Mouse (Mus musculus): ENCODE measurements around the gene Sema7a. TPM values are rescaled to one million over a fixed set of nuclear protein-coding genes. Genes with fewer than 3 reads are reported as not detected.

Sema7a gene
- polyA plus RNA-seq (2015; fragmentation: Nextera tagmentation; extraction: Ambion mirVana) = 1.6 and 1.9 TPM in 2 replicates

DNA sequence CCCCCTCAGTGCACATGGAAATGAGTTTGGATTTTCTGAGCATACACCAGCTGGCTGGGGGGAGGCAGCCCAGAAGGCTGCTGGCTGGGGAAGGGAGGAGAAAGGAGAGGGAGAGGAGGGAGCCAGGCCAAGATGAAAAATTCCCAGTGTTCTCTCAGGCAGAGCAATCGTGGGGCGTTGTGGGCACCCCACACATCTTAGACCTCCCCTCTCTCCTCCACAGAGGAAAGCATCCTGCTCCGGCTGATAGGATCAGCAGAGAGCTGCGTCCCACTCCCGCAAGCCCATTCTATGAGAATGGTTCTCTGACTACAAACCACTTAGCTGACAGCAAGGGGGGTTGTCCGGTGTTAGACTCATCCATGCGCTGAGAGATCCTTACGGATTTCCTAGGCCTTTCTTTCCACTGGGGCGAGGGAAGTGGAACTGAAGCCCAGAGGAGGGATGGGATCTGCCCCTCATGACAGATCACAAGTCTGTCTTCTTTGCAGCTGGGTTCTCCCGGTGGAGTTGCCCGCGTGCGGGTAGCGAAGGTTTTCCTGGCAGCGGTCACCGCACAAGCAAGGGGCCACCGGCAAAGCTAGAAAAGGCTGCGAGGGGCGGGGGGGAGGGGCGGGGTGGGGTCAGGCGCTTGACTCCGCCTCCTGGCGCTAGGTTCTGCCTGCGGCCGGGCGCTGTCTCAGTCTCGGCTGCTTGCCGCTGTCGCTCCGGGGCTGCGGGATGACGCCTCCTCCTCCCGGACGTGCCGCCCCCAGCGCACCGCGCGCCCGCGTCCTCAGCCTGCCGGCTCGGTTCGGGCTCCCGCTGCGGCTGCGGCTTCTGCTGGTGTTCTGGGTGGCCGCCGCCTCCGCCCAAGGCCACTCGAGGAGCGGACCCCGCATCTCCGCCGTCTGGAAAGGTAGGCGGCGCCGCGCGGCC, at the start of gene Sema7a:
Sema7a (plus strand) TSS at position 682 of the 918 bp plus-strand sequence.
- peak; percentile 86 for ATAC-seq
- Histone ChIP-seq H3K4me3 (ENCODE audit: low read depth, low read length) (peak within 1 kb of the TSS; percentile 78), H3K4me1 (ENCODE audit: control insufficient read depth, insufficient read depth, low read length) (peaks cover 18% of the 10 kb centered on the region), H3K9ac (ENCODE audit: low read depth, low read length) (peak within 1 kb of the TSS; percentile 90), H3K9me3 (replicated peaks; ENCODE audit: control insufficient read depth, low read length, poor library complexity, severe bottlenecking) (no peaks in the 10 kb centered on the region), H3K27ac (ENCODE audit: low read length) (peak within 1 kb of the TSS; percentile 91), H3K27me3 (ENCODE audit: control insufficient read depth, insufficient read depth, low read depth, low read length) (no peaks in the 10 kb centered on the region), H3K4me2 (ENCODE audit: low read length) (peak within 1 kb of the TSS; percentile 85), H3K36me3 (ENCODE audit: control insufficient read depth, insufficient read depth, low read length) (no peaks in the 10 kb centered on the region)
- WGBS = under 1% methylated on average over 41 of the region's 60 CpGs

GRCm38 (mm10) chr9:57900478-57900877, 39.4 kb upstream of the Sema7a start:
- Histone ChIP-seq H3K4me2 (ENCODE audit: low read length) (no peak overlapping the region), H3K9ac (ENCODE audit: low read depth, low read length) (no peak overlapping the region), H3K9me3 (replicated peaks; ENCODE audit: control insufficient read depth, low read length, poor library complexity, severe bottlenecking) (no peaks in the 10 kb centered on the region), H3K4me3 (ENCODE audit: low read depth, low read length) (no peak overlapping the region), H3K4me1 (ENCODE audit: control insufficient read depth, insufficient read depth, low read length) (peaks cover 14% of the 10 kb centered on the region), H3K27ac (ENCODE audit: low read length) (peak overlapping the region; percentile 65; the same call in 1 of the 2 replicates), H3K36me3 (ENCODE audit: control insufficient read depth, insufficient read depth, low read length) (no peaks in the 10 kb centered on the region), H3K27me3 (ENCODE audit: control insufficient read depth, insufficient read depth, low read depth, low read length) (no peaks in the 10 kb centered on the region)
- no peak for ATAC-seq
- 49% methylated on average over 10 of the region's 10 CpGs for WGBS

DNA sequence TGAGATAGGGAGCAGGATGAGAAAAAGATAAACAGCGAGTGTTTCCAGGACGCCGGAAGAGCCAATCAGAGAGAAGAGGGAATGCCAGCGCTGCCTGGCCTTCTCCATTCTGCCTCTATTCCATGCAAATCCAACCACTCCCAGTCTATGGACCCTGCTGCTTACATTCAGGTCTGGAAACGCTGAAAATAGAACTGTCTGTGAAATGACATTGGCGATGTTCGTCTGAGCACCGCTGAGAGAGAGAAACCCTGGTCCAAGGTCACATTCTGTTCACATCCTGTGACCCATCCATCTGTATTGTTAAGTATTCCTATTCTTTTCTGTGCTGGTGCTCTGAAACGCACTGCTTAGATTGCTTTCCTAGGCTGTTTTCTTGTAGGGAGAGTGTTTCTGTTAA, 38.7 kb upstream of the Sema7a start:
- no peaks in the 10 kb centered on the region for H3K36me3 ChIP-seq (ENCODE audit: control insufficient read depth, insufficient read depth, low read length)
- peak; percentile 39; the same call in 1 of the 2 replicates for ATAC-seq
- H3K27me3 ChIP-seq (ENCODE audit: control insufficient read depth, insufficient read depth, low read depth, low read length) = no peaks in the 10 kb centered on the region
- H3K4me1 ChIP-seq (ENCODE audit: control insufficient read depth, insufficient read depth, low read length) = peaks cover 14% of the 10 kb centered on the region
- no peaks in the 10 kb centered on the region for H3K9me3 ChIP-seq (replicated peaks; ENCODE audit: control insufficient read depth, low read length, poor library complexity, severe bottlenecking)
- 18% methylated on average over 9 of the region's 9 CpGs for WGBS
- H3K4me3 ChIP-seq (ENCODE audit: low read depth, low read length) = no peak overlapping the region
- H3K9ac ChIP-seq (ENCODE audit: low read depth, low read length) = no peak overlapping the region; the same call in 1 of the 2 replicates
- peak overlapping the region; percentile 28 for H3K4me2 ChIP-seq (ENCODE audit: low read length)
- peak overlapping the region; percentile 65 for H3K27ac ChIP-seq (ENCODE audit: low read length)

GRCm38 (mm10) chr9:57901601-57902000, 38.3 kb upstream of the Sema7a start:
- no peaks in the 10 kb centered on the region for H3K9me3 ChIP-seq (replicated peaks; ENCODE audit: control insufficient read depth, low read length, poor library complexity, severe bottlenecking)
- no peak overlapping the region; the same call in 1 of the 2 replicates for H3K4me2 ChIP-seq (ENCODE audit: low read length)
- WGBS = 15% methylated on average over 3 of the region's 3 CpGs
- peaks cover 14% of the 10 kb centered on the region for H3K4me1 ChIP-seq (ENCODE audit: control insufficient read depth, insufficient read depth, low read length)
- ATAC-seq = peak; percentile 32; the same call in 1 of the 2 replicates
- H3K36me3 ChIP-seq (ENCODE audit: control insufficient read depth, insufficient read depth, low read length) = no peaks in the 10 kb centered on the region
- no peak overlapping the region for H3K4me3 ChIP-seq (ENCODE audit: low read depth, low read length)
- H3K9ac ChIP-seq (ENCODE audit: low read depth, low read length) = no peak overlapping the region; the same call in 1 of the 2 replicates
- H3K27me3 ChIP-seq (ENCODE audit: control insufficient read depth, insufficient read depth, low read depth, low read length) = no peaks in the 10 kb centered on the region
- peak overlapping the region; percentile 65 for H3K27ac ChIP-seq (ENCODE audit: low read length)

DNA sequence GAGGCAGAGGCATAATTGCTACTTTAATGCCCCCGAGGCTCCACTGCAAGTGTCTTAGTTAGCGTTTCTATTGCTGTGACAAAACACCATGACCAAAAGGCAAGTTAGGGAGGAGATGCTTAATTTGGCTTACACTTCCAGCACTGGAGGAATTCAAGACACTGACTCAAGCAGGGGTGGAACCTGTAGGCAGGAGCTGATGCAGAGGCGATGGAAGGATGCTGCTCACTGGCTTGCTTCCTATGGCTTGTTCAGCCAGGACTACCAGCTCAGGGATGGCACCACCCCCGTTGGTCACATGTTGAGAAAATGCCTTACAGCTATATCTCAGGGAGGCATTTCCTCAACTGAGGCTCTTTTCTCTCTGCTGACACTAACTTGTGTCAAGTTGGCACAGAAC, 37.8 kb upstream of the Sema7a start:
- Histone ChIP-seq H3K36me3 (ENCODE audit: control insufficient read depth, insufficient read depth, low read length) (no peaks in the 10 kb centered on the region), H3K4me1 (ENCODE audit: control insufficient read depth, insufficient read depth, low read length) (peaks cover 14% of the 10 kb centered on the region), H3K27ac (ENCODE audit: low read length) (peak overlapping the region; percentile 65), H3K27me3 (ENCODE audit: control insufficient read depth, insufficient read depth, low read depth, low read length) (0 out of 2 replicates have a peak, but pooled peaks cover 2% of the 10 kb centered on the region), H3K9ac (ENCODE audit: low read depth, low read length) (no peak overlapping the region), H3K4me2 (ENCODE audit: low read length) (no peak overlapping the region), H3K4me3 (ENCODE audit: low read depth, low read length) (no peak overlapping the region), H3K9me3 (replicated peaks; ENCODE audit: control insufficient read depth, low read length, poor library complexity, severe bottlenecking) (no peaks in the 10 kb centered on the region)
- ATAC-seq = no peak
- 47% methylated on average over 4 of the region's 4 CpGs for WGBS

- Histone ChIP-seq H3K9ac (ENCODE audit: low read depth, low read length) (no peak overlapping the region), H3K27ac (ENCODE audit: low read length) (no peak overlapping the region), H3K36me3 (ENCODE audit: control insufficient read depth, insufficient read depth, low read length) (no peaks in the 10 kb centered on the region), H3K9me3 (replicated peaks; ENCODE audit: control insufficient read depth, low read length, poor library complexity, severe bottlenecking) (no peaks in the 10 kb centered on the region), H3K27me3 (ENCODE audit: control insufficient read depth, insufficient read depth, low read depth, low read length) (0 out of 2 replicates have a peak, but pooled peaks cover 2% of the 10 kb centered on the region), H3K4me2 (ENCODE audit: low read length) (no peak overlapping the region), H3K4me3 (ENCODE audit: low read depth, low read length) (no peak overlapping the region), H3K4me1 (ENCODE audit: control insufficient read depth, insufficient read depth, low read length) (peaks cover 14% of the 10 kb centered on the region)
- no peak for ATAC-seq
- 74% methylated on average over 8 of the region's 8 CpGs for WGBS
These were observed 36.2 kb upstream of the Sema7a start for GRCm38 (mm10) chr9:57903589-57904249.

DNA sequence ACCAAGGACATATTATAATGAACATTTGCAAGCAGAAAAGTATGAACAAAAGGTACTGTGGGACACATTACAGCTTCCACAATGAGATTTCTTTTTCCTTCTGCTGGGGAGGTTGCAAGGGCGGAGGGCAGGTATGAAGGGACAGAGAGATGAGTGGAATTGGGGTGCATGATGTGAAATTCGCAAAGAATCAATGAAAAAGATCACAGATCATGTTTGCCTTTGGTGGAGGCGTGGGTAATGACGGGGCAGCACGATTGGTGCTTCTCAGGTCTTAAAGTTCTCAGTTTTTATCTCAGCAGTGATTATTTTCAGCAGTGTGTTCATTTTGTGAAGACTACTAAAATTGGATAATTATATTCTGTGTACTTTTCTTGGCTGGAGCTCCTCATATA, 35.7 kb upstream of the Sema7a start:
- no peak overlapping the region for H3K27ac ChIP-seq (ENCODE audit: low read length)
- WGBS = 91% methylated on average over 5 of the region's 5 CpGs
- no peak for ATAC-seq

GRCm38 (mm10) chr9:57907206-57907605, 32.7 kb upstream of the Sema7a start:
- Histone ChIP-seq H3K27me3 (ENCODE audit: control insufficient read depth, insufficient read depth, low read depth, low read length) (0 out of 2 replicates have a peak, but pooled peaks cover 2% of the 10 kb centered on the region), H3K4me1 (ENCODE audit: control insufficient read depth, insufficient read depth, low read length) (peaks cover 14% of the 10 kb centered on the region), H3K9ac (ENCODE audit: low read depth, low read length) (no peak overlapping the region), H3K4me3 (ENCODE audit: low read depth, low read length) (no peak overlapping the region), H3K36me3 (ENCODE audit: control insufficient read depth, insufficient read depth, low read length) (no peaks in the 10 kb centered on the region), H3K9me3 (replicated peaks; ENCODE audit: control insufficient read depth, low read length, poor library complexity, severe bottlenecking) (no peaks in the 10 kb centered on the region), H3K4me2 (ENCODE audit: low read length) (no peak overlapping the region), H3K27ac (ENCODE audit: low read length) (no peak overlapping the region)
- ATAC-seq = no peak
- 81% methylated on average over 6 of the region's 6 CpGs for WGBS

More for the DNA sequence above, 35.7 kb upstream of the Sema7a start:
- peaks cover 14% of the 10 kb centered on the region for H3K4me1 ChIP-seq (ENCODE audit: control insufficient read depth, insufficient read depth, low read length)
- H3K9ac ChIP-seq (ENCODE audit: low read depth, low read length) = no peak overlapping the region
- H3K9me3 ChIP-seq (replicated peaks; ENCODE audit: control insufficient read depth, low read length, poor library complexity, severe bottlenecking) = no peaks in the 10 kb centered on the region
- no peak overlapping the region for H3K4me3 ChIP-seq (ENCODE audit: low read depth, low read length)
- H3K4me2 ChIP-seq (ENCODE audit: low read length) = no peak overlapping the region
- H3K27me3 ChIP-seq (ENCODE audit: control insufficient read depth, insufficient read depth, low read depth, low read length) = 0 out of 2 replicates have a peak, but pooled peaks cover 2% of the 10 kb centered on the region
- H3K36me3 ChIP-seq (ENCODE audit: control insufficient read depth, insufficient read depth, low read length) = no peaks in the 10 kb centered on the region
